Mouse (Mus musculus): Measurements from ENCODE around the gene Dmpk.

GRCm38 (mm10) chr7:19121686-19122085 lies 38.0 kb downstream of the Dmpk start:
- TF ChIP-seq USF1 (IDR thresholded peaks at IDR 0.05; ENCODE audit: low read depth) (no peak), CTCF (IDR thresholded peaks at IDR 0.05; ENCODE audit: control insufficient read depth, insufficient read depth, insufficient read length) (no peak)

Data from C2C12 (cell line).